ENCODE assay signal across 10 mouse cellular contexts in genomic region chr12:16568936-16569650, GRCm38 (mm10). TPM values are rescaled to one million over a fixed set of nuclear protein-coding genes. Genes with fewer than 3 reads are reported as not detected.
DNase-seq lines count a peak whose midpoint lies in the region; ATAC-seq lines count a peak whose summit lies in the region.
"Had no signal": no experiment of that assay in that cellular context is flagged by ENCODE, and none has a peak within 500 bp of the region (broad histone marks: within the 10 kb centered on the region; RNA-seq: fewer than 3 reads in every experiment).

No protein-coding gene starts in this region.

- H3K27me3 ChIP-seq in hindbrain, embryonic 12.5 days: no peaks in the 10 kb centered on the region
- H3K27me3 ChIP-seq in hindbrain, embryonic 11.5 days (ENCODE audit: control insufficient read depth, insufficient read depth, low read length): no peaks in the 10 kb centered on the region
- H3K27me3 ChIP-seq in forebrain, embryonic 14.5 days (replicated peaks; ENCODE audit: control insufficient read depth, insufficient read depth, low read length): no peaks in the 10 kb centered on the region
- H3K27me3 ChIP-seq: neural tube, embryonic 12.5 days had no signal

- WGBS in hindbrain, embryonic 12.5 days: 81% methylated on average over 11 of the region's 11 CpGs
- 81% methylated on average over 11 of the region's 11 CpGs for WGBS in hindbrain, embryonic 11.5 days
- WGBS in forebrain, embryonic 14.5 days: 75% methylated on average over 11 of the region's 11 CpGs

- peaks cover 66% of the 10 kb centered on the region for H3K36me3 ChIP-seq in hindbrain, embryonic 12.5 days
- 0 out of 2 replicates have a peak, but pooled peaks cover 2% of the 10 kb centered on the region for H3K36me3 ChIP-seq in hindbrain, embryonic 11.5 days (ENCODE audit: control insufficient read depth, insufficient read depth, low read length)
- peaks cover 48% of the 10 kb centered on the region for H3K36me3 ChIP-seq in forebrain, embryonic 14.5 days (ENCODE audit: control insufficient read depth, insufficient read depth, low read length)

- no peak overlapping the region for H3K4me2 ChIP-seq in hindbrain, embryonic 12.5 days (replicated peaks)
- H3K4me2 ChIP-seq in hindbrain, embryonic 11.5 days (replicated peaks; ENCODE audit: low read depth, low read length): no peak overlapping the region
- no peak overlapping the region for H3K4me2 ChIP-seq in forebrain, embryonic 14.5 days (ENCODE audit: low read length)
- H3K4me2 ChIP-seq: neural tube, embryonic 12.5 days had no signal

- H3K4me1 ChIP-seq in hindbrain, embryonic 12.5 days: 0 out of 2 replicates have a peak, but pooled peaks cover 3% of the 10 kb centered on the region
- H3K4me1 ChIP-seq in hindbrain, embryonic 11.5 days (replicated peaks; ENCODE audit: control insufficient read depth, insufficient read depth, low read length): no peaks in the 10 kb centered on the region
- no peaks in the 10 kb centered on the region for H3K4me1 ChIP-seq in forebrain, embryonic 14.5 days (ENCODE audit: control insufficient read depth, insufficient read depth, low read length)
- H3K4me1 ChIP-seq: limb, embryonic 10.5 days; neural tube, embryonic 12.5 days had no signal

- peak overlapping the region; percentile 44; the same call in 1 of the 2 replicates for H3K27ac ChIP-seq in hindbrain, embryonic 12.5 days
- H3K27ac ChIP-seq in hindbrain, embryonic 11.5 days (ENCODE audit: low read depth, low read length): no peak overlapping the region
- H3K27ac ChIP-seq in forebrain, embryonic 14.5 days (ENCODE audit: low read depth, low read length): peak overlapping the region; percentile 2; the same call in 1 of the 2 replicates
- H3K27ac ChIP-seq: limb, embryonic 10.5 days; neural tube, embryonic 12.5 days had no signal

- H3K9me3 ChIP-seq in hindbrain, embryonic 12.5 days (replicated peaks): no peaks in the 10 kb centered on the region
- no peaks in the 10 kb centered on the region for H3K9me3 ChIP-seq in hindbrain, embryonic 11.5 days (ENCODE audit: control insufficient read depth, low read length)
- H3K9me3 ChIP-seq in forebrain, embryonic 14.5 days (replicated peaks; ENCODE audit: control insufficient read depth, low read length): no peaks in the 10 kb centered on the region
- H3K9me3 ChIP-seq: limb, embryonic 10.5 days; neural tube, embryonic 12.5 days had no signal

- peak; percentile 28; the same call in 1 of the 2 replicates for ATAC-seq in hindbrain, embryonic 12.5 days (ENCODE audit: low FRiP score)
- ATAC-seq in hindbrain, embryonic 11.5 days (ENCODE audit: low FRiP score): no peak
- ATAC-seq in CD4-positive, CD25-positive, alpha-beta regulatory T cell, adult 4 months: peak; percentile 81
- ATAC-seq in forebrain, embryonic 14.5 days: peak; percentile 42; the same call in 1 of the 2 replicates
- ATAC-seq in megakaryocyte-erythroid progenitor cell, adult 5-6 weeks (replicated peaks; ENCODE audit: low FRiP score, low TSS enrichment, poor library complexity, severe bottlenecking): peak; percentile 55; the same call in 1 of the 2 replicates

- no peak overlapping the region for H3K9ac ChIP-seq in hindbrain, embryonic 12.5 days
- no peak overlapping the region for H3K9ac ChIP-seq in hindbrain, embryonic 11.5 days (ENCODE audit: low read depth, low read length)
- H3K9ac ChIP-seq in forebrain, embryonic 14.5 days (ENCODE audit: low read length): no peak overlapping the region
- H3K9ac ChIP-seq: neural tube, embryonic 12.5 days had no signal

- DNase-seq in hindbrain, embryonic 11.5 days (ENCODE audit: low spot score): no peak
- no peak for DNase-seq in forebrain, embryonic 14.5 days (ENCODE audit: low spot score)
- no peak for DNase-seq in adrenal gland, postnatal 14 days
- DNase-seq in testis, postnatal 14 days (ENCODE audit: low spot score): no peak
- DNase-seq in cerebellum, postnatal 25 days: no peak

- H3K4me3 ChIP-seq in hindbrain, embryonic 12.5 days: no peak overlapping the region
- no peak overlapping the region for H3K4me3 ChIP-seq in hindbrain, embryonic 11.5 days (ENCODE audit: low read depth, low read length)
- H3K4me3 ChIP-seq in forebrain, embryonic 14.5 days (ENCODE audit: low read depth, low read length): no peak overlapping the region
- H3K4me3 ChIP-seq: limb, embryonic 10.5 days; neural tube, embryonic 12.5 days had no signal

RNA-seq across cellular contexts. Expression of gene Lpin1, which starts 41.7 kb away (rescaled TPM):
- 17.1 and 19.0 TPM in 2 replicates for polyA plus RNA-seq in hindbrain, embryonic 12.5 days (2016; fragmentation: Nextera tagmentation; extraction: Ambion mirVana)
- polyA plus RNA-seq in hindbrain, embryonic 11.5 days (2014; fragmentation: Nextera tagmentation; extraction: Ambion mirVana): 11.0 and 13.3 TPM in 2 replicates
- polyA plus RNA-seq in CD4-positive, CD25-positive, alpha-beta regulatory T cell, adult 4 months (2017; shearing (Covaris generic)): 10 to 100 TPM; 20.0 to 31.1 TPM
- polyA plus RNA-seq in forebrain, embryonic 14.5 days (2014; fragmentation: Nextera tagmentation; extraction: Ambion mirVana): 11.6 and 15.1 TPM in 2 replicates
- total RNA-seq in megakaryocyte-erythroid progenitor cell, adult 5-6 weeks (2014; fragmentation: Nextera tagmentation): 47.6 and 62.3 TPM in 2 replicates
- 22.4 and 29.3 TPM in 2 replicates for total RNA-seq in megakaryocyte-erythroid progenitor cell, adult 5-6 weeks (2017)
- 135 and 224 TPM in 2 replicates for total RNA-seq in adrenal gland, postnatal 14 days (2021)
